Mouse (Mus musculus) forebrain, embryonic 16.5 days (tissue): ENCODE measurements at regions not wholly inside any gene's neighbourhood (a gene's known extent, or its start where the extent isn't known, plus 50 kb on each side); places are given as distances from the start of the nearest gene placed in this dataset.
A peak's percentile ranks its signal among the peaks of the same experiment; 100 is the strongest.

Source experiments
- ATAC-seq: fragments of 200-750 bp; cut with Nextera tagmentation; 2 replicates; pipeline ENCODE4 v1.8.0; 2017; ENCODE audit warnings: mild to moderate bottlenecking, moderate library complexity
- H3K27ac ChIP-seq: fragments of 300-500 bp; sonication (generic); 2 replicates; pipeline ENCODE4 v1.5.1; 2014; ENCODE audit warnings: low read length, control low read depth
- H3K27me3 ChIP-seq: fragments of 300-500 bp; sonication (generic); replicated peaks from 2 replicates; pipeline ENCODE4 v1.6.1; 2014; ENCODE audit warnings: low read length; ENCODE audit not compliant: control insufficient read depth, insufficient read depth
- H3K36me3 ChIP-seq: fragments of 300-500 bp; sonication (generic); 2 replicates; pipeline ENCODE4 v1.6.1; 2014; ENCODE audit not compliant: control insufficient read depth, insufficient read depth
- H3K4me1 ChIP-seq: fragments of 300-500 bp; sonication (generic); replicated peaks from 2 replicates; pipeline ENCODE4 v1.6.1; 2014; ENCODE audit warnings: low read length; ENCODE audit not compliant: control insufficient read depth, insufficient read depth
- H3K4me2 ChIP-seq: fragments of 300-500 bp; sonication (generic); 2 replicates; pipeline ENCODE4 v1.6.1; 2014; ENCODE audit warnings: mild to moderate bottlenecking, low read length, control low read depth
- H3K4me3 ChIP-seq: fragments of 300-500 bp; sonication (generic); replicated peaks from 2 replicates; pipeline ENCODE4 v1.5.1; 2014; ENCODE audit warnings: mild to moderate bottlenecking, low read length, control low read depth
- H3K9ac ChIP-seq: fragments of 300-500 bp; sonication (generic); replicated peaks from 2 replicates; pipeline ENCODE4 v1.6.1; 2014; ENCODE audit warnings: low read depth, low read length, control low read depth
- H3K9me3 ChIP-seq: fragments of 300-500 bp; sonication (generic); 2 replicates; pipeline ENCODE4 v1.6.1; 2016; ENCODE audit warnings: low read length; ENCODE audit not compliant: control insufficient read depth
- WGBS: fragments of 180-500 bp; shearing (Covaris S2); extraction: QIAGEN DNeasy Blood & Tissue Kit; methylation state at CpG from one replicate; pipeline ENCODE4 v1.1.7; 2014; 5-methylcytosine and 5-hydroxymethylcytosine counted together

DNA sequence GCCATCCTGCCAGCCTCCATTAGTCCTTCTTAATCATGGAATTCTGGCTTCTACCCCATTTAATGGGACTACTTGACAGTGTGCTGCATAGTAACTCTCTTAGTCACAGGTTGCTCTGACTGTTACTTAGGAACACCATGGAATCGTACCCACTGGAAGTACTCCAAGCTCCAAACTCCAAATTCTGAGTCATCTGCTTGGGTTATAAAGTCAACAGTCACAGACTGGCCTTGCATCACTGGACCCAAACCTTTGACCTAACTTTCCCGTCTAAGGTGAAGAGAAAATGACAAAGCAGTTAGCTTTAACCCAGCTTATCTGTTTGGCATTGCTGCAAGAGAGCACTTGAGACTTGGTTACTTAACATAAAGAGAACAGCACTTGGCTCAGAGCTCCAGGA is 126.9 kb downstream of the Zfp365 start:
- no peak for ATAC-seq
- Histone ChIP-seq H3K27ac (no peak overlapping the region), H3K27me3 (no peaks in the 10 kb centered on the region), H3K4me2 (no peak overlapping the region), H3K36me3 (no peaks in the 10 kb centered on the region), H3K4me3 (no peak overlapping the region), H3K9me3 (no peaks in the 10 kb centered on the region), H3K9ac (no peak overlapping the region), H3K4me1 (no peaks in the 10 kb centered on the region)
- WGBS, result 84% methylated on average over 2 of the region's 2 CpGs

DNA sequence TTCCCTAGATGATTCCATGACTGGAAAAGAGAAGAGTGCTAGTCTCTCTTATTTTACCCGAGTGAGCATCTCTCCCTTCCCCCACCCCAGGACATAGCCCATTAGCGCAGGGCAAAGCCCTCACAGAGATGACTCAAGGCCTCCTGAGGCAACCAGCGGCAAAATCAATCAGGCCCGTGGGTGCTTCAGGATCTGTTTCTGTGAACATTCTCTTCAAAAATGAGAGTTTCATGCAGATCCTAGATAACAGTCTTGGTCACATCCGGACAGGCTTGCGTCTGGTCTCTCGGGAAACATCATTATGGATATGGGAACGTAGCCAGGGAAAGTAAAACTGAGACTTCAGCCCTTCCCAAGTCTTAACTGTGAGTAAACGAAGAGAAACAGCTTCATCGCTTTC is 134.1 kb downstream of the Zfp365 start:
- no peak for ATAC-seq
- H3K9me3 ChIP-seq, result no peaks in the 10 kb centered on the region
- H3K4me3 ChIP-seq, result no peak overlapping the region
- no peaks in the 10 kb centered on the region for H3K27me3 ChIP-seq
- H3K4me1 ChIP-seq, result no peaks in the 10 kb centered on the region
- H3K9ac ChIP-seq, result no peak overlapping the region
- no peak overlapping the region for H3K4me2 ChIP-seq
- H3K36me3 ChIP-seq, result no peaks in the 10 kb centered on the region
- 91% methylated on average over 10 of the region's 10 CpGs for WGBS
- H3K27ac ChIP-seq, result no peak overlapping the region

DNA sequence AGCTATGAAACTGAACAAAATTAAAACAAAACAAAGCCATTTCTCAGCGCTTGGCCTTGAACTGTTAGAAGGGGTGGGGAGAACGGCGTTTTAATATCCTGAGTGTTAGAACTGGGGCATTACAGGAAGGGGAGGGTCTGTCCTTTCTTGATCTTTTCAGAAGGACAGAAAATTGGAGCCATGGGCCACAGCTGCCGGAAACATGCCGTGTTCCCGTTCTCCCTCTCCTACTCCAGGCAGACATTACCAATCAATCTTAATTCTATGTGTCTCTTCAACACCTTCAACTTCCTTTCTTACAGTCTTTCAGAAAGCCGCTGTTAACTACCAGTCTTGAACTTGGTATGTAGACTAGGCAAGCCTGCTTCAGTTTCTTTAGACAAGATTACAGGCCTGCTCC is 134.7 kb downstream of the Zfp365 start:
- Histone ChIP-seq H3K9ac (no peak overlapping the region), H3K4me1 (no peaks in the 10 kb centered on the region), H3K4me2 (no peak overlapping the region), H3K9me3 (no peaks in the 10 kb centered on the region), H3K27me3 (no peaks in the 10 kb centered on the region), H3K36me3 (no peaks in the 10 kb centered on the region), H3K4me3 (no peak overlapping the region), H3K27ac (no peak overlapping the region)
- ATAC-seq, result no peak
- 91% methylated on average over 7 of the region's 7 CpGs for WGBS

DNA sequence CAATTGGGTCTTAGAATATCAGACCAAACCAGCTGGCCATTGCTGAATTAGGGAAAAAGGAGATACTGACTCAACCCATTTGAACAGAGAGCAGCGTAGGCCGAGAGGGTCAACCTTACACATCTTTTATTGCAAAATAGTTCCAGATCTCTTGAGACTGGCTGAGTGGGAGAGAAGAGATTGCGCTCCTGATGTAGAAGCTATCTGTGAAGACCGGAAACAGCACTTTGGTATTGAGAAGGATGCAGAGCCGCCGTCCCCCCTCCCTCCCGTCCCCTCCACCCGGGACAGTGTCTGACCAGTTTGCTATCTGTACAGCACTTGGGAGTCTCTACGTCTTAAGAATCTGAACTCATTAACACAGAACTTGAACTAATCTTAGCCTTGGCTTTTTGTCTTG is 135.6 kb downstream of the Zfp365 start:
- Histone ChIP-seq H3K9me3 (no peaks in the 10 kb centered on the region), H3K4me1 (no peaks in the 10 kb centered on the region), H3K4me2 (no peak overlapping the region), H3K27ac (no peak overlapping the region), H3K4me3 (no peak overlapping the region), H3K27me3 (no peaks in the 10 kb centered on the region), H3K9ac (no peak overlapping the region), H3K36me3 (no peaks in the 10 kb centered on the region)
- ATAC-seq, result no peak
- WGBS, result 94% methylated on average over 9 of the region's 9 CpGs

DNA sequence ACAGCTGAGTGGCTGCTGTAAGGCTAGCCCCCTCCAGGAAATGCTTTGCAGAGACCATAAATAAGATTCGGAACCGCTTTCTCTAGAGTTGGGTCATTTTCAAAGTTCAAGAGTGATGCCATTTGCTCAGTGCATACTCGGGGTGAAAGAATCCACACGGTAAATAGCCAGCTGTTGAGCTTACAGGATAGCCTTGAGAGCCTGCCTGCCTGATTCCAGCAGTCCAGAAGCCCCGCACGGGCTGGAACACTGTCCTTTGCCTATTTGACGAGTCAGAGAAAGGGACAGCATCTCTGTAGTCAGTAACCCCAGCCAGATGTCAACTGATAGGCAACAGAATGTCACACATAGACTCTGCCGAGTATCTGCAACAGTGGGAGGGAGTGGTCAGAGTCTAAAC is 140.7 kb downstream of the Zfp365 start:
- Histone ChIP-seq H3K9me3 (no peaks in the 10 kb centered on the region), H3K27me3 (no peaks in the 10 kb centered on the region), H3K27ac (no peak overlapping the region), H3K36me3 (no peaks in the 10 kb centered on the region), H3K9ac (no peak overlapping the region), H3K4me3 (no peak overlapping the region), H3K4me2 (no peak overlapping the region), H3K4me1 (no peaks in the 10 kb centered on the region)
- WGBS, result 88% methylated on average over 8 of the region's 8 CpGs
- no peak for ATAC-seq

DNA sequence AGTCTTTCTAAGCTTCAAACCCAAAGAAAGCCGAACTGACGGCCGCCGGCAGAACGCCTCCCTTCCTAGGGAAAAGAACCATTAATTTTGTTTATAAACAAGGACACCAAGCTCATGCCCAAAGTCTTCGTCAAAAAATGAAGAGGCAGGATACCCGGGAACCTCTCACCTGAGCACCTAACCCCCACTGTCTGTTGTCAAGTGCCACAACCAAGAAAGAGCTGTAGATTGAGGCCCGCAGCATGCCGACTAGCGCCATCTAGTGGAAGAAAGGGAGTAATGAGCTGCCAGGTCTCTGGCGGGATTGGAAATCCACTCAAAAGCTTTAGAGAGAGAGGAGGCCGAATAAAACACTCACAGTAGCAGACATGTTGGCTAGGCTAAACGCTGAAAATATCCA is 146.4 kb downstream of the Zfp365 start:
- no peak overlapping the region for H3K4me2 ChIP-seq
- 40% methylated on average over 13 of the region's 13 CpGs for WGBS
- no peaks in the 10 kb centered on the region for H3K27me3 ChIP-seq
- no peak overlapping the region for H3K27ac ChIP-seq
- no peak for ATAC-seq
- H3K4me1 ChIP-seq, result no peaks in the 10 kb centered on the region
- no peak overlapping the region for H3K9ac ChIP-seq
- H3K9me3 ChIP-seq, result no peaks in the 10 kb centered on the region; the same call in 1 of the 2 replicates
- H3K36me3 ChIP-seq, result no peaks in the 10 kb centered on the region
- no peak overlapping the region for H3K4me3 ChIP-seq

DNA sequence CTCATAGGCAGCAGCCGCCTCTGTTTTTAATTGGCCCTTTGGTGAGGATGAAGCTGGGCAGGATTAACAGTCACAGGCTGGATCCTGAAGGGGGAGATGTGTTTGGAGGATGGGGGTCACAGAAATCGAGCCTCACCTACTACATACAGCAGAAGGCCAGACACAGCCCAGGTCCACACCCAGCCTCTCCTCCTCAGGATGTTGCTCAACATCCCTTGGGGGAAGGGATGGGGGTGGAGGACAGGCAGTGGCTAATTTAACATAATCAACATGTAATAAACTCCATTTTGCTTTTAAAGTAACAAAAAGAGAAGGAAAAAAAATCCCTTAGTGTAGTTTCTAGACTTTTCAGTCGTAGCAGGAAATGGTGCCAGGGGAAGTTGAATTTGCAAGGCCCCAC is 152.0 kb downstream of the Zfp365 start:
- no peaks in the 10 kb centered on the region; the same call in 1 of the 2 replicates for H3K9me3 ChIP-seq
- no peak overlapping the region for H3K4me3 ChIP-seq
- no peak overlapping the region for H3K4me2 ChIP-seq
- WGBS, result 79% methylated on average over 3 of the region's 3 CpGs
- no peak overlapping the region for H3K9ac ChIP-seq
- H3K27me3 ChIP-seq, result no peaks in the 10 kb centered on the region
- H3K4me1 ChIP-seq, result no peaks in the 10 kb centered on the region
- no peak overlapping the region for H3K27ac ChIP-seq
- no peaks in the 10 kb centered on the region for H3K36me3 ChIP-seq
- ATAC-seq, result no peak

DNA sequence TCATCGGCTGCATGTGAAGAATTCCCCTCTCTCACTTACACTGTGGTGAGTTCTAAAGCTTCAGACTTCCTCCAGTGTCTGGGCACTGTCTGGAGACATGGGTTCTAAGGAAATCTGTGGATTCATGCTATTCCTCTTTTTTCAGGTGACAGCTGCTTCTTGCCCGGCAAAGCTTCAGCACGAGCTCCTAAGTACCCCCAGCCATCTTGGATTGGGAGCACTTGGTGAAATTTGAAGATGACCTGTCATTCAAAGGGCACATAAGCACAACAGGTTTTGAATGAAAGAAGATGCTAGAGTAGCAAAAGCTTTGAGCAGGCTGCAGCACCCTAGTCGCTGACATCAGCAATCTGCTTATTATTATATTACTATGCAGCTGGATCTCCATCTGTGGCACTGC is 164.3 kb downstream of the Zfp365 start:
- WGBS, result 83% methylated on average over 4 of the region's 4 CpGs
- Histone ChIP-seq H3K4me2 (no peak overlapping the region), H3K27me3 (no peaks in the 10 kb centered on the region), H3K36me3 (no peaks in the 10 kb centered on the region), H3K9me3 (no peaks in the 10 kb centered on the region), H3K4me3 (no peak overlapping the region), H3K9ac (no peak overlapping the region), H3K27ac (no peak overlapping the region), H3K4me1 (no peaks in the 10 kb centered on the region)
- no peak for ATAC-seq

DNA sequence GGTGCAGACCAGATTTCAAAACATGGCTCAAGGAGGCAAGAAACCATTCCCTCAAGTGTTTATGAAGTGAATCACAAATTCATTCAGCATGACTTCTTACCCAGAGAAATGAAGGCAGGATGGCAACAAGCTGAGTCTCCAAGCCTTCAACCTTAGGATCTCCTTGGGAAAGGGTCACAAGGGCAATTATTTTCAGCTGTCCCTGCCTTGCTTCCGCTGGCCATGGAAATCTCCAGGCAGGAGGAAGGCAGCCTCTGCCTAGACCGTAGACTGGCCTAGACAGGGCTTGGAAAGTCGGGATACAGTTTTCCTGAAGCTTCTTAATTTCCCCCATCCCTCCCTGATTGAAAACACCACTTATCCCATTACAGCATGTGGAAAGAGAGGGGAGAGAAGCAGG is 165.0 kb downstream of the Zfp365 start:
- Histone ChIP-seq H3K36me3 (no peaks in the 10 kb centered on the region), H3K4me3 (no peak overlapping the region), H3K9ac (no peak overlapping the region), H3K27me3 (no peaks in the 10 kb centered on the region), H3K4me1 (no peaks in the 10 kb centered on the region), H3K27ac (no peak overlapping the region), H3K4me2 (no peak overlapping the region), H3K9me3 (no peaks in the 10 kb centered on the region)
- no peak for ATAC-seq
- WGBS, result 75% methylated on average over 3 of the region's 3 CpGs

DNA sequence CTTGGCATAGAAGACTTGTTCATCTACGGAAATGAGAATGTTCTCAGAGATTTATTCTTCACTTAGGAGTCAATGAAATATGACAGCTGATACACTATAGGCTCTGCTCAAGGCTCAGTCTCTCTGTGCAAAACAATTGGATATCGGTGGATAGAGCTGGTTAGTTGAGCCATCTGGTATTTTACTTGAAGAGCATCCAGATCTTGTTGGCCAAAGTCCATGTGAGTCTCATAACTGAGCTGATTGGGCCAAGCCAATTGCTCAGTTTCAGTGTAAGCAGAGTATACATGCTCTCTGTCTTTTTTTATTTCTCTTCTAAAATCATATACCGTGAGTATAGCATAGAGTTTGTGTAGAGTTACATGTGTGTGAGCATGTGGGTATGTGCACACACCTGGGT is 166.3 kb downstream of the Zfp365 start:
- Histone ChIP-seq H3K9ac (no peak overlapping the region), H3K36me3 (no peaks in the 10 kb centered on the region), H3K9me3 (no peaks in the 10 kb centered on the region), H3K4me3 (no peak overlapping the region), H3K4me2 (no peak overlapping the region), H3K4me1 (no peaks in the 10 kb centered on the region), H3K27me3 (no peaks in the 10 kb centered on the region), H3K27ac (no peak overlapping the region)
- 66% methylated on average over 3 of the region's 3 CpGs for WGBS
- ATAC-seq, result peak; percentile 87
